Mouse (Mus musculus) liver, embryonic 13.5 days (tissue): ENCODE measurements at regions not wholly inside any gene's neighbourhood (a gene's known extent, or its start where the extent isn't known, plus 50 kb on each side); places are given as distances from the start of the nearest gene placed in this dataset.

Source experiments
- ATAC-seq: fragments of 200-750 bp; cut with Nextera tagmentation; 2 replicates; pipeline ENCODE4 v1.8.0; 2017; ENCODE audit warnings: low read depth, mild to moderate bottlenecking, moderate number of reproducible peaks, moderate library complexity
- DNase-seq: peaks from one replicate; pipeline ENCODE4 v3.0.0; 2022
- H3K27ac ChIP-seq: fragments of 300-500 bp; sonication (generic); 2 replicates; pipeline ENCODE4 v1.5.1; 2015; ENCODE audit warnings: moderate library complexity, mild to moderate bottlenecking, inconsistent platforms
- H3K27me3 ChIP-seq: fragments of 300-500 bp; sonication (generic); 2 replicates; pipeline ENCODE4 v1.6.1; 2015; ENCODE audit warnings: mild to moderate bottlenecking, inconsistent platforms
- H3K36me3 ChIP-seq: fragments of 300-500 bp; sonication (generic); 2 replicates; pipeline ENCODE4 v1.6.1; 2015; ENCODE audit warnings: mild to moderate bottlenecking, inconsistent platforms
- H3K4me1 ChIP-seq: fragments of 300-500 bp; sonication (generic); replicated peaks from 2 replicates; pipeline ENCODE4 v1.6.1; 2015; ENCODE audit warnings: inconsistent platforms
- H3K4me2 ChIP-seq: fragments of 300-500 bp; sonication (generic); 2 replicates; pipeline ENCODE4 v1.6.1; 2015; ENCODE audit warnings: inconsistent platforms, mild to moderate bottlenecking, moderate library complexity
- H3K4me3 ChIP-seq: fragments of 300-500 bp; sonication (generic); replicated peaks from 2 replicates; pipeline ENCODE4 v1.5.1; 2015; ENCODE audit warnings: mild to moderate bottlenecking, inconsistent platforms
- H3K9ac ChIP-seq: fragments of 300-500 bp; sonication (generic); 2 replicates; pipeline ENCODE4 v1.6.1; 2015; ENCODE audit warnings: mild to moderate bottlenecking, inconsistent platforms
- H3K9me3 ChIP-seq: fragments of 300-500 bp; sonication (generic); replicated peaks from 2 replicates; pipeline ENCODE4 v1.6.1; 2016; ENCODE audit warnings: inconsistent platforms
- WGBS: fragments of 180-500 bp; shearing (Covaris S2); methylation state at CpG from one replicate; pipeline ENCODE4 v1.1.7; 2015; ENCODE audit not compliant: insufficient replicate concordance; 5-methylcytosine and 5-hydroxymethylcytosine counted together

GRCm38 (mm10) chr14:120835758-120836157, 75.3 kb upstream of the Ipo5 start:
- ATAC-seq = no peak
- DNase-seq = no peak
- no peak overlapping the region for H3K27ac ChIP-seq
- peaks cover 13% of the 10 kb centered on the region for H3K4me1 ChIP-seq
- 60% methylated on average over 5 of the region's 5 CpGs for WGBS
- no peaks in the 10 kb centered on the region for H3K9me3 ChIP-seq
- no peak overlapping the region for H3K9ac ChIP-seq
- H3K36me3 ChIP-seq = no peaks in the 10 kb centered on the region
- H3K4me3 ChIP-seq = no peak overlapping the region
- no peak overlapping the region for H3K4me2 ChIP-seq
- H3K27me3 ChIP-seq = no peaks in the 10 kb centered on the region

DNA sequence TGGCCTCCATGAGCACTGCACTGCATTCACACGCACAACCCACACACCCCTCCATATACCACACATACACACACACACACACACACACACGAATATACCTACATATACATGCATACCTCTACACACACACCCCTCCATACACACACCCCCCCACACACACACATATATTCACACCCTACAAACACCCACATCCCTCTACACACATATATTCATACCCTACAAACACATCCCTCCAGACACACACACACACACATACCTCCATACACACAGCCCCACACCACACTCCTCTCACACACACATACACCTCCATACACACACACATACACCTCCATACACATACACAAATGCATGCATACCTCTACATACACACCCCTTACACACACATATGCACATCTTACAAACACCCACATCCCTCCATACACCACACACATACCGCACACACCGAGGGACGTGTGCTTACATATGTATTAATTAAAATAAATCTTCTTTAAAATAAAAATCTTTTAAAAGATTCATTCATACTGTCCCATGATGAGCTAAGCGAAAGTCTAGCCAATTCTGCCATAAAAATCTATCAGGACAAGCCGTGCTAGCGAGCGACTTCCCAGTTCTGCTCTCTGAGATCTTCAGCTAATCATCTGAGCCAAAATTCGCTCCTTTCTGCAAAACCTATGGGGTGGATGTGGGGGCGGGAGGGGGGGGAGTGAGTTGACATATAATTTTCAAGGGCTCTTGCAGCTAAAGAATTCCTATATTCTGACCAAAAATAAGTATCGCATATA, 74.3 kb upstream of the Ipo5 start:
- ATAC-seq = no peak
- H3K27ac ChIP-seq = no peak overlapping the region
- no peak for DNase-seq
- H3K36me3 ChIP-seq = no peaks in the 10 kb centered on the region
- no peaks in the 10 kb centered on the region for H3K27me3 ChIP-seq
- H3K4me1 ChIP-seq = peaks cover 9% of the 10 kb centered on the region
- H3K9ac ChIP-seq = no peak overlapping the region
- no peaks in the 10 kb centered on the region for H3K9me3 ChIP-seq
- no peak overlapping the region for H3K4me3 ChIP-seq
- WGBS = 70% methylated on average over 12 of the region's 12 CpGs
- H3K4me2 ChIP-seq = no peak overlapping the region

DNA sequence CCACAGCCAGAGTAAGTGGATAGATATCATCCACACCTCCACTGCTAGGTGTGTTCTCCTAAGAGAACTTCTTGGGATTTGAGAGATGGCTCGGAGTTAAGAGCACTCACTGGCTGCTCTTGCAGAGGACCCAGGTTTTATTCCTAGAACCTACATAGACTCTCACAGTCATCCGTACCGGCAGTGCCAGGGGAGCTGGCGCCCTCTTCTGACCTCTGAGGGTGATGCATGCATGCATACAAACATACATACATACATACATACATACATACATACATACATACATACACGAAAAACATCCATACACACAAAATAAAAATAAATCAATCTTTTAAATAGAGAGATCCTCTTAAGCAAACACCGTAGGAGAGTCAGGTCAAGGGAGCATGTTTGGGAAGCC, 70.1 kb upstream of the Ipo5 start:
- Histone ChIP-seq H3K9me3 (no peaks in the 10 kb centered on the region), H3K36me3 (no peaks in the 10 kb centered on the region), H3K9ac (no peak overlapping the region), H3K4me2 (no peak overlapping the region), H3K27me3 (no peaks in the 10 kb centered on the region), H3K4me3 (no peak overlapping the region), H3K27ac (no peak overlapping the region), H3K4me1 (no peaks in the 10 kb centered on the region)
- WGBS = 63% methylated on average over 6 of the region's 6 CpGs
- DNase-seq (no peak), ATAC-seq (no peak)

GRCm38 (mm10) chr14:120841311-120841710, 69.7 kb upstream of the Ipo5 start:
- DNase-seq (no peak), ATAC-seq (no peak)
- Histone ChIP-seq H3K27me3 (no peaks in the 10 kb centered on the region), H3K36me3 (no peaks in the 10 kb centered on the region), H3K27ac (no peak overlapping the region), H3K9me3 (no peaks in the 10 kb centered on the region), H3K4me1 (no peaks in the 10 kb centered on the region), H3K4me3 (no peak overlapping the region), H3K9ac (no peak overlapping the region), H3K4me2 (no peak overlapping the region)
- 56% methylated on average over 6 of the region's 6 CpGs for WGBS

DNA sequence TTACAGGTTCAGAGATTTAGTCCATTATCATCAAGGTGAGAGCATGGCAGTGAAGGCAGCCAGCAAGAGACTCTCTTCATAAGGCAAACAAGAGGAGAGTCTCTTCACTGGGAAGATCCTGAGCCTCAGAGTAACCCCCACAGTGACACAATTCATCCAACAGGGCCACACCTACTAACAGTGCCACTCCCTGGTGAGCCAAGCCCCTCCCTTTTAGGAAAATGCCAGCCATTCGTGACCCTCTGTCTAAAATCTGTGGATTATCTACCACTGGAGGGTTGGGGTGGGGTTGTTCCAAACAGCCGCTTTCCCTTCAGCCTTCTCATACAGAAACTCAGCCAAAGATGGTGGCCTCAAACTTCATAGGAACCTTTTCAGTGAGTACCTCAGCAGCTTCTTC, 65.9 kb upstream of the Ipo5 start:
- H3K27ac ChIP-seq = no peak overlapping the region
- no peak overlapping the region for H3K4me3 ChIP-seq
- ATAC-seq (no peak), DNase-seq (no peak)
- no peak overlapping the region for H3K4me2 ChIP-seq
- H3K36me3 ChIP-seq = no peaks in the 10 kb centered on the region
- no peak overlapping the region for H3K9ac ChIP-seq
- 41% methylated on average over 2 of the region's 2 CpGs for WGBS
- no peaks in the 10 kb centered on the region for H3K4me1 ChIP-seq
- H3K27me3 ChIP-seq = no peaks in the 10 kb centered on the region
- no peaks in the 10 kb centered on the region for H3K9me3 ChIP-seq

DNA sequence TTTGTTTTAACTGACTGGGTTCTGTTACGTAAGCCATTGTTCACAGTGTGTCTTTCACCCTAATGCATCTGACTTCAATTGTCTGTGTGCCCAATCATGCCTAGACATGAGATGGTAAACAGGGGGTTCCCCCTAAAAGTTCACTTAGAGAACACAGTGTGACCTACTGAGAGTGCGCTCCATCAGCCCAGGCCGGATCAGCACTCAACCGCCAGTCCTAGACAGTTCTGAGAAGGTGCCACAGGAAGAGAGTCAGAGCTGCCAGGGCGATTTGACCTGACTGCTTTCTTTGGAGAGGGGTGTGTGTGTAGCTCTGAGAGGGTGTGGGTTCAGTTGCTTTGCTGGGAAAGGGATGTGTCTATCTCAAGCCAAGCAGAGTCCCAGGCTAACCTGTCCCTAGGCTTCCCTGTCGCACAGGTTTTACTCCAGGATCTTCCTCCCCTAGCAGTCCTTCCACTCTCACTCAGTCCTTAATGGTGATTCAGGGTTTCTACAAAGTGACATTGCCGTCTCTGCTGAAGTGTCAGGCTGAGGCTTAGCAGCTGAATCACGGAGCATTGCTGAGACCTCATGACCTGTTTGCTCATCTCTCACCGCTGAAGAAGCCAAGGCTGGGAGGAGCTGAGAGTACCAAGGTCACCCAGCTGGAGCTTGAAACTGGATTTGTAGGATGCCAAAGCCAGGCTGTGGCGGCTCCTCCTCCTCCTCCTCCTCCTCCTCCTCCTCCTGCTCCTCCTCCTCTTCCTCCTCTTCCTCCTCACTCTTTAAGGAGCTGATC, 64.8 kb upstream of the Ipo5 start:
- no peaks in the 10 kb centered on the region for H3K9me3 ChIP-seq
- H3K4me1 ChIP-seq = no peaks in the 10 kb centered on the region
- H3K27ac ChIP-seq = no peak overlapping the region
- no peak for ATAC-seq
- H3K9ac ChIP-seq = no peak overlapping the region
- no peaks in the 10 kb centered on the region for H3K27me3 ChIP-seq
- 60% methylated on average over 10 of the region's 10 CpGs for WGBS
- no peaks in the 10 kb centered on the region for H3K36me3 ChIP-seq
- no peak overlapping the region for H3K4me2 ChIP-seq
- H3K4me3 ChIP-seq = no peak overlapping the region
- DNase-seq = no peak

DNA sequence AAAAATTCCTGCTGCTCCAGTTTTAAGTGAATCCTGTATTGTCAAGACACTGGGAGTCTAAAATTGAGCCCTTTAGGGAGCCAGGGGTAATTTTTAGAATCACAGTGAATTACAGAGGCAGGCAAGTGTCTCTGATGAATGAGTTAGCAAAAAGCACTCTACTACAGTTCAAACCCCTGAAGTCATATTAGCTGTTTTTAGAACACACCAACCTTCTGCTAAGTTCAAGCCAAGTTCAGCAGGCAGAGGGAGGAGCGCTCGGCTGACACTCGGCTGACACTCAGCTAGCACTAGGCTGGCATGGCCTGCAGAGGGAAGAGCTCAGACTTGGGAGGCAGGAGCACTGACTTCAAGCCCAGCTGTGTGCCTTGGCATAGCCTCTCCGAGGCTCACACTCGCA, 64.0 kb upstream of the Ipo5 start:
- no peaks in the 10 kb centered on the region for H3K27me3 ChIP-seq
- no peak overlapping the region for H3K4me2 ChIP-seq
- no peaks in the 10 kb centered on the region for H3K36me3 ChIP-seq
- H3K9ac ChIP-seq = no peak overlapping the region
- H3K4me3 ChIP-seq = no peak overlapping the region
- DNase-seq = no peak
- no peaks in the 10 kb centered on the region for H3K4me1 ChIP-seq
- H3K9me3 ChIP-seq = no peaks in the 10 kb centered on the region
- no peak for ATAC-seq
- no peak overlapping the region for H3K27ac ChIP-seq
- 64% methylated on average over 5 of the region's 5 CpGs for WGBS

DNA sequence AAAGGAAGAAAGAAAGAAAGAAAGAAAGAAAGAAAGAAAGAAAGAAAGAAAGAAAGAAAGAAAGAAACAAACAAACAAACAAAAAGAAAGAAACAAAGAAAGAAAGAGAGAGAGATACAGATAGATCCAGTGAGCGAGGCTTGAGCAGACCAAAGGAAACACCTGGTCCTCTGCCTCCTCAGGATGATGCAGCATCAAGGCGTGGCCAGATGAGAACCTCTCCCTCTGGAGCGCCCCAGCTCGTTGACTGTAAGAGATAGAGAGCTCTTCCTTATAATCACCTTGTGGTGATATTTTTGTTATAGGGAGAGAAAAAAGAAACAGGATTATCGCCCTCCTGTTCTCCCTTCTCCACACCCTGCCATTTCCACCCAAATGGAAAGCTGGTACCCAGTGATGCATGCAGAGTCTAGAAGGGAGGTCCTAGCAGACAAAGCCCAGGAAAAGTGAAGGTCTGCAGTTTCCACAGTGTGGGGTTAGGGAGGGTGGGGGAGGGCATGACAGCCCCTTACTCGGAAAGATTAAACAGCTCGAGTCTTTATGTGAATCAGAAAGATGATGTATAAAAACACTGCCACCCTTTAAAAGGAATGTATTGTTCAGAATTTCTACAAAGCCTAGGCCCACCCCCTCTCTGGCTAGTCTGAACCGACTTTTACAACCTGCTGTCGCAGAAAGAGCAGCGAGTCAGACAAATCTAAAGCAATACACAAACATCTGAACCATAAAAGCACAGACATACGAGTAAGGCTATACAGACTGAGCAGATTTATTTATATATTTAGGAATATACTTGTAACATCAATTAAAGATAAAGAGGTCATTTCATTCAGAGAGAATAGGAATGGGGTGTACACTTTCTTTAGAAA, 62.7 kb upstream of the Ipo5 start:
- 60% methylated on average over 11 of the region's 11 CpGs for WGBS

GRCm38 (mm10) chr14:120849159-120849558, 61.9 kb upstream of the Ipo5 start:
- ATAC-seq = no peak
- Histone ChIP-seq H3K27ac (no peak overlapping the region), H3K36me3 (no peaks in the 10 kb centered on the region), H3K4me2 (no peak overlapping the region), H3K9ac (no peak overlapping the region), H3K4me3 (no peak overlapping the region), H3K9me3 (no peaks in the 10 kb centered on the region), H3K4me1 (no peaks in the 10 kb centered on the region), H3K27me3 (no peaks in the 10 kb centered on the region)
- WGBS = 67% methylated on average over 10 of the region's 10 CpGs
- DNase-seq = no peak

More for the DNA sequence above, 62.7 kb upstream of the Ipo5 start:
- H3K4me1 ChIP-seq = no peaks in the 10 kb centered on the region
- ATAC-seq (no peak), DNase-seq (no peak)
- H3K4me3 ChIP-seq = no peak overlapping the region
- H3K9me3 ChIP-seq = no peaks in the 10 kb centered on the region
- H3K4me2 ChIP-seq = no peak overlapping the region
- H3K27ac ChIP-seq = no peak overlapping the region
- no peaks in the 10 kb centered on the region for H3K27me3 ChIP-seq
- no peak overlapping the region for H3K9ac ChIP-seq
- no peaks in the 10 kb centered on the region for H3K36me3 ChIP-seq

DNA sequence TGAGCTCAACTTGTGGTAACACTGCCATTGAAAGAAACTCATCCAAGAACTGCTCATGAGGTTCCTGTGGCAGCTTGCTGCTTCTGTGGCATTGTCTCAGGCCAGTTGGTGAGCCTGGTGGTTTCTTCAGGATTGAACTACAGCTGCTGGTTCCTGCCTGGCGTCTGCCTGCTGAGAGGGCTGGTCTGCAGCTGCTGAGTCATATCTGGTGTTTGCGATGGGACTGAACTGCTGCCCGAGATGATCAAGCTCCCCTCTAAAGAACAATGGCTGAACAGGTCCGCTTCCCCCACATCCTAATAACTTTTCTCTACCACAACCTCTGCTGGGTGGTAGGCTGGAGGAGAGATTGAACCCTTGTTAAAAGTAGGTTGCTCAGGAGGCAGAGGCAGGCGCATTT, 57.4 kb upstream of the Ipo5 start:
- Histone ChIP-seq H3K27me3 (no peaks in the 10 kb centered on the region), H3K9me3 (peaks cover 8% of the 10 kb centered on the region; the same call in 1 of the 2 replicates), H3K4me1 (no peaks in the 10 kb centered on the region), H3K4me2 (no peak overlapping the region), H3K27ac (no peak overlapping the region), H3K4me3 (no peak overlapping the region), H3K9ac (no peak overlapping the region), H3K36me3 (no peaks in the 10 kb centered on the region)
- WGBS = 54% methylated on average over 5 of the region's 5 CpGs
- no peak for ATAC-seq
- no peak for DNase-seq

- ATAC-seq = no peak
- 66% methylated on average over 7 of the region's 7 CpGs for WGBS
Measured at GRCm38 (mm10) chr14:120854559-120854958, 56.5 kb upstream of the Ipo5 start.

More at GRCm38 (mm10) chr14:120854559-120854958, 56.5 kb upstream of the Ipo5 start:
- no peaks in the 10 kb centered on the region for H3K36me3 ChIP-seq
- H3K9me3 ChIP-seq = peaks cover 10% of the 10 kb centered on the region; the same call in 1 of the 2 replicates
- no peak overlapping the region for H3K27ac ChIP-seq
- H3K4me3 ChIP-seq = no peak overlapping the region
- no peaks in the 10 kb centered on the region for H3K27me3 ChIP-seq
- no peaks in the 10 kb centered on the region for H3K4me1 ChIP-seq
- DNase-seq = no peak
- H3K9ac ChIP-seq = no peak overlapping the region
- no peak overlapping the region for H3K4me2 ChIP-seq
